Mouse (Mus musculus) forebrain, embryonic 14.5 days (tissue): ENCODE data around the gene Rab42. TPM values are rescaled to one million over a fixed set of nuclear protein-coding genes. Genes with fewer than 3 reads are reported as not detected.

Experiments used
- ATAC-seq: fragments of 200-750 bp; cut with Nextera tagmentation; 2 replicates; pipeline ENCODE4 v1.8.0; 2017; ENCODE audit warnings: mild to moderate bottlenecking, moderate library complexity
- DNase-seq: peaks from one replicate; pipeline ENCODE4 v3.0.0-alpha.2; 2015; ENCODE audit warnings: low spot score
- H3K27ac ChIP-seq: fragments of 300-500 bp; sonication (generic); 2 replicates; pipeline ENCODE4 v1.5.1; 2014; ENCODE audit warnings: low read depth, mild to moderate bottlenecking, control low read depth, low read length, moderate library complexity
- H3K27me3 ChIP-seq: fragments of 300-500 bp; sonication (generic); replicated peaks from 2 replicates; pipeline ENCODE4 v1.6.1; 2014; ENCODE audit warnings: low read length, control low read depth, mixed read lengths; ENCODE audit not compliant: control insufficient read depth, insufficient read depth
- H3K36me3 ChIP-seq: fragments of 300-500 bp; sonication (generic); 2 replicates; pipeline ENCODE4 v1.6.1; 2014; ENCODE audit warnings: low read length, control low read depth; ENCODE audit not compliant: control insufficient read depth, insufficient read depth
- H3K4me1 ChIP-seq: fragments of 300-500 bp; sonication (generic); 2 replicates; pipeline ENCODE4 v1.6.1; 2014; ENCODE audit warnings: antibody characterized with exemption, low read length, control low read depth; ENCODE audit not compliant: control insufficient read depth, insufficient read depth
- H3K4me2 ChIP-seq: fragments of 300-500 bp; sonication (generic); 2 replicates; pipeline ENCODE4 v1.6.1; 2014; ENCODE audit warnings: mild to moderate bottlenecking, control low read depth, low read length
- H3K4me3 ChIP-seq: fragments of 300-500 bp; sonication (generic); 2 replicates; pipeline ENCODE4 v1.5.1; 2014; ENCODE audit warnings: low read depth, low read length, control low read depth
- H3K9ac ChIP-seq: fragments of 300-500 bp; sonication (generic); 2 replicates; pipeline ENCODE4 v1.6.1; 2014; ENCODE audit warnings: mild to moderate bottlenecking, low read length, control low read depth, moderate library complexity
- H3K9me3 ChIP-seq: fragments of 300-500 bp; sonication (generic); replicated peaks from 2 replicates; pipeline ENCODE4 v1.6.1; 2016; ENCODE audit warnings: low read length, control low read depth, mixed read lengths; ENCODE audit not compliant: control insufficient read depth
- WGBS: fragments of 180-500 bp; shearing (Covaris S2); extraction: QIAGEN DNeasy Blood & Tissue Kit; methylation state at CpG from one replicate; pipeline ENCODE4 v1.1.7; 2014; 5-methylcytosine and 5-hydroxymethylcytosine counted together
- polyA plus RNA-seq: library from polyadenylated mRNA; unstranded; fragments of >200 nt; fragmentation: Nextera tagmentation; extraction: Ambion mirVana; gene quantifications from 2 replicates; pipeline ENCODE4 v1.2.1, GENCODE M21; 2014

Gene Rab42
- polyA plus RNA-seq, 1 experiment from 2014 or later: 0.79 TPM

GRCm38 (mm10) chr4:132260404-132261379, 42.5 kb downstream of the Rab42 start:
- H3K4me2 ChIP-seq: peak overlapping the region; percentile 91
- peaks cover 8% of the 10 kb centered on the region for H3K4me1 ChIP-seq
- H3K27me3 ChIP-seq: no peaks in the 10 kb centered on the region
- H3K27ac ChIP-seq: peak overlapping the region; percentile 89
- peak overlapping the region; percentile 96 for H3K9ac ChIP-seq
- peak; percentile 66 for DNase-seq
- peak; percentile 60 for ATAC-seq
- no peaks in the 10 kb centered on the region for H3K36me3 ChIP-seq
- H3K4me3 ChIP-seq: peak overlapping the region; percentile 79
- WGBS: 4% methylated on average over 27 of the region's 64 CpGs
- H3K9me3 ChIP-seq: no peaks in the 10 kb centered on the region

GRCm38 (mm10) chr4:132259248-132259647, 43.9 kb downstream of the Rab42 start:
- Histone ChIP-seq H3K9me3 (no peaks in the 10 kb centered on the region), H3K27me3 (no peaks in the 10 kb centered on the region), H3K4me3 (no peak overlapping the region), H3K36me3 (no peaks in the 10 kb centered on the region), H3K4me2 (no peak overlapping the region; the same call in 1 of the 2 replicates), H3K27ac (no peak overlapping the region), H3K9ac (0 out of 2 replicates have a peak overlapping the region, but pooled peaks have one; percentile 8), H3K4me1 (peaks cover 8% of the 10 kb centered on the region)
- DNase-seq (no peak), ATAC-seq (no peak)
- WGBS: 92% methylated on average over 4 of the region's 4 CpGs

GRCm38 (mm10) chr4:132256384-132256783, 46.8 kb downstream of the Rab42 start:
- Histone ChIP-seq H3K27ac (no peak overlapping the region), H3K4me3 (no peak overlapping the region), H3K4me1 (peaks cover 8% of the 10 kb centered on the region), H3K36me3 (peaks cover 5% of the 10 kb centered on the region; the same call in 1 of the 2 replicates), H3K9me3 (no peaks in the 10 kb centered on the region), H3K27me3 (no peaks in the 10 kb centered on the region), H3K9ac (no peak overlapping the region), H3K4me2 (no peak overlapping the region)
- ATAC-seq: no peak
- no peak for DNase-seq
- 94% methylated on average over 3 of the region's 3 CpGs for WGBS

- H3K9ac ChIP-seq: no peak overlapping the region
- WGBS: 79% methylated on average over 3 of the region's 3 CpGs
Measured at GRCm38 (mm10) chr4:132254986-132255385, 48.2 kb downstream of the Rab42 start.

GRCm38 (mm10) chr4:132253622-132254021, 49.6 kb downstream of the Rab42 start:
- Histone ChIP-seq H3K9me3 (no peaks in the 10 kb centered on the region), H3K4me3 (no peak overlapping the region), H3K36me3 (peaks cover 28% of the 10 kb centered on the region), H3K4me1 (no peaks in the 10 kb centered on the region), H3K27me3 (no peaks in the 10 kb centered on the region), H3K4me2 (no peak overlapping the region), H3K27ac (no peak overlapping the region), H3K9ac (no peak overlapping the region)
- WGBS: 82% methylated on average over 2 of the region's 2 CpGs
- no peak for ATAC-seq
- no peak for DNase-seq

More at GRCm38 (mm10) chr4:132254986-132255385, 48.2 kb downstream of the Rab42 start:
- no peaks in the 10 kb centered on the region for H3K9me3 ChIP-seq
- no peak overlapping the region for H3K27ac ChIP-seq
- H3K4me1 ChIP-seq: peaks cover 3% of the 10 kb centered on the region
- ATAC-seq (no peak), DNase-seq (no peak)
- H3K36me3 ChIP-seq: peaks cover 16% of the 10 kb centered on the region
- no peak overlapping the region for H3K4me2 ChIP-seq
- H3K4me3 ChIP-seq: no peak overlapping the region
- no peaks in the 10 kb centered on the region for H3K27me3 ChIP-seq

GRCm38 (mm10) chr4:132253128-132253527, 50.1 kb downstream of the Rab42 start:
- Histone ChIP-seq H3K4me3 (no peak overlapping the region), H3K27ac (no peak overlapping the region), H3K27me3 (no peaks in the 10 kb centered on the region), H3K9me3 (no peaks in the 10 kb centered on the region), H3K4me2 (no peak overlapping the region), H3K4me1 (no peaks in the 10 kb centered on the region), H3K36me3 (peaks cover 32% of the 10 kb centered on the region), H3K9ac (no peak overlapping the region)
- DNase-seq (no peak), ATAC-seq (no peak)
- WGBS: 89% methylated on average over 8 of the region's 8 CpGs

Other genes with a start within 250 kb of the Rab42 start
- gene Gm10300, start 228.7 kb downstream of the Rab42 start, polyA plus RNA-seq: not detected in 2 replicates
- gene Epb41, start 228.1 kb downstream of the Rab42 start, polyA plus RNA-seq: 69.9 and 74.6 TPM in 2 replicates
- 0.05 and 0.09 TPM in 2 replicates for gene Oprd1, start 158.9 kb downstream of the Rab42 start, polyA plus RNA-seq
- 164 and 174 TPM in 2 replicates for gene Ythdf2, start 91.1 kb downstream of the Rab42 start, polyA plus RNA-seq
- 26.6 and 38.3 TPM in 2 replicates for gene Gmeb1, start 41.8 kb downstream of the Rab42 start, polyA plus RNA-seq
- gene Taf12, start 29.0 kb downstream of the Rab42 start, polyA plus RNA-seq: 45.3 and 51.8 TPM in 2 replicates
- 87.3 and 97.9 TPM in 2 replicates for gene Trnau1ap, start 26.2 kb upstream of the Rab42 start, polyA plus RNA-seq
- 42.2 and 42.4 TPM in 2 replicates for gene Rcc1, start 50.2 kb upstream of the Rab42 start, polyA plus RNA-seq
- 11.8 and 12.0 TPM in 2 replicates for gene Phactr4, start 119.1 kb upstream of the Rab42 start, polyA plus RNA-seq
- 6.2 and 6.3 TPM in 2 replicates for gene Med18, start 160.5 kb upstream of the Rab42 start, polyA plus RNA-seq
- 2.9 and 4.5 TPM in 2 replicates for gene Sesn2, start 207.1 kb upstream of the Rab42 start, polyA plus RNA-seq
- 1,314 and 1,514 TPM in 2 replicates for gene Atpif1, start 230.3 kb upstream of the Rab42 start, polyA plus RNA-seq
- 152 and 160 TPM in 2 replicates for gene Dnajc8, start 232.2 kb upstream of the Rab42 start, polyA plus RNA-seq